Mouse (Mus musculus) layer of hippocampus, adult 9-11 months (tissue): Measurements from ENCODE around the gene Mptx1.
"Not testable (repeated sequence)": the region's sequence is repeated elsewhere in the genome, so short reads cannot be mapped to it uniquely, and the experiment has no call there.

Source experiments
- DNase-seq: peaks from one replicate; pipeline ENCODE4 v3.0.0; 2022

Gene Mptx1

DNA sequence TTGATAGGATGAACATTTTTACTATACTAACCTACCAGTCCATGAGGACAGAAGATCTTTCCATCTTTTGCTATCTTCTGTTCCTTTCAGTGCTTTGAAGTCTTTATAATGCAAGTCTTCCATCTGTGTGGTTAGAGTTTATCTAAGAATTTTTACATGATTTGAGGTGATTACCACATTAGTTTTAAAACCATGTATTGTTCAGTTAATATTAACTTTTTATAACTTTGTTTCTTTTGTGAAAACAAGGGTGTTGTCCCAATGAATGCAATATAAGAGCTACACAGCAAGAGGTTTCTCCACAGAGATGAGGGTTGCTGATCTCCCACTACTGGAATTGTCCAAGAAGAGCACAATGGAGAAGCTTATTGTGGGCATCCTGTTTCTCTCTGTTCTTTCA is at the start of gene Mptx1:
Gene Mptx1, plus strand, starts transcription at position 301 of the 400 bp plus-strand sequence.
- no peak for DNase-seq

DNA sequence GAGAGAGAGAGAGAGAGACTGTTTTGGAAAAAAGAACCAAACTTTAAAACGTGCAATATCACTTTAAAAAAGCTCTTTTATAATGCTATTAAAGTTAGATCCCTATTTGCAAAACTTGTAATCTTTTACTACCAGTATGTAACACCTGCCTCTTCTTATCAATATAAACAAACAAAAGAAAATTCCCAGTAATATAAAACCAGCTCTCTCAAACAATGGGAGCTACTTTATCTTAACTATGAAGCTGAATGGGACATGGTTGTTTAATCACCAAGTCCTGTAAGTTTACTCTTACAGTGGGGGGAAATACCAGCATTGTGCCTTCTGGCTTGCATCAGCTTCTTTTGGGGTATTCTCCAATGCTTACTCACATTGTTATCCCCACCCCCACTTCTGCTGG is 27.2 kb upstream of the Mptx1 start:
- no peak for DNase-seq

DNA sequence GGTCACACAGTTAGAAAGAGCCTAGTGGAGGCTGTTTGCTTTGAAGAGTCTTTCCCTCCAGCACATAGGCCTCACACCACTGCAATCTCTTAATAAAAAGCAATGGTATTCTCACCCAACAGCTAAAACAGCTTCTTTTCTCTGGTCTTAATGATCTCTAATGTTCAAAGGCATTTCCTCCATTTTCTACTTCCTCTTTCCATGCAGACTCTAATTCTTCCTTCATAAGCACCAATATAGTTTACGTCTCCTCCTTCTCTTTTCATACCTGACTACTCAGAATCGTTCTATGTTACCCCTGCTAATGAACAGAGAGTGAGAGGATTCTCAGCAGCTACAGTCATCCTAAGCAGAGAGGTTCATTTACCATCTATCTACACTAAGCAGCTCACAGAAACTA is 13.0 kb upstream of the Mptx1 start:
- DNase-seq, result no peak

DNA sequence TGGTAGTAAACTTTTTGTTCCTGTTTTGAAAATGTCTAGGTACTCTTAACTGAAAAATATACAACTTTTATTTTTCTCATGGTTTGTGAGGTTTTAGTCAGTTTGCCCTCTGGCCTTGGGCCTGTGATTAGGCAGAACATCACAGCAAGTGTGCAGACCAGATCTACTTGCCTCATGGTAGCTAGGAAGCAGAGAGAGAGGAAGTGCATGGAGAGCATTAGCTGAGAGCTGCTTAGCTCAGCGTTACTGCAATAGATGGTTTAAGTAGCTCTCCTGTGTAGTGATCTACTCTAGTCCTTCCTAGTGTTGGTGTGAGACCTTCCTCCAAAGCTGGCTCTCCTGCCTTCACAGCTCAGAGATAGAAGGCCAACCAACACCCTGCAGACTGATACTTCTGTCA is 23.3 kb downstream of the Mptx1 start:
- DNase-seq, result not testable (repeated sequence)

- no peak for DNase-seq
These were observed 24.3 kb downstream of the Mptx1 start for GRCm38 (mm10) chr1:174354640-174355039.

- no peak for DNase-seq
These were observed 34.6 kb downstream of the Mptx1 start, which contains the start of gene Olfr417 for GRCm38 (mm10) chr1:174364882-174365451. TSS of gene Olfr417 (plus strand) at chr1:174365122.

DNA sequence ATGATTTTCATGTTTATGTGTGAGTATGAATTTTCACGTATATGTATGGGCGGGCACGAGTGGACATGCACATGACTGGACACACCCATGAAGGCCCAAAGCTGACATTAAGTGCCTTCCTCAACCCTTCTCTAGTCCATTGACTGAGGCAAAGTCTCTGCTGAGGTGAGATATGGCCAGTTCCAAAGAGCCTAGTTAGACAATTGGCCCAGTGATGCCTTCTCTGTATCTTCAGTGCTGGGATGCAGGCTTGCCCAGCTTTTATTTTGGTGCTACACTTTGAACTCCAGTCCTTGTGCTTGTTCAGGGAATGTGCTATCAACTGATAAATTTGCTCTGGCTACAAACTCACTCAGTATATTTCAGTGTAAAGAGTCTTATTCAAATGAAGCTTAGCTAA is 43.5 kb downstream of the Mptx1 start:
- no peak for DNase-seq
